ENCODE assay signal across 8 mouse cellular contexts in genomic region chr8:119960531-119961104, GRCm38 (mm10). TPM values are rescaled to one million over a fixed set of nuclear protein-coding genes. Genes with fewer than 3 reads are reported as not detected.
DNase-seq lines count a peak whose midpoint lies in the region; ATAC-seq lines count a peak whose summit lies in the region.

No protein-coding gene starts in this region.

- no peaks in the 10 kb centered on the region for H3K27me3 ChIP-seq in heart, embryonic 13.5 days (replicated peaks)

- 49% methylated on average over 5 of the region's 5 CpGs for WGBS in heart, embryonic 13.5 days

- H3K4me1 ChIP-seq in heart, embryonic 13.5 days: peaks cover 8% of the 10 kb centered on the region

- peaks cover 29% of the 10 kb centered on the region for H3K36me3 ChIP-seq in heart, embryonic 13.5 days

- no peak for ATAC-seq in heart, embryonic 13.5 days (ENCODE audit: extremely low read depth, insufficient number of reproducible peaks, low FRiP score, low TSS enrichment)

- no peak overlapping the region for H3K9ac ChIP-seq in heart, embryonic 13.5 days

- no peak overlapping the region for H3K4me3 ChIP-seq in heart, embryonic 13.5 days

- H3K27ac ChIP-seq in heart, embryonic 13.5 days (replicated peaks): 0 out of 2 replicates have a peak overlapping the region, but pooled peaks have one; percentile 12

- peak; percentile 53 for DNase-seq in layer of hippocampus, adult 11-12 months (ENCODE audit: low spot score)
- no peak for DNase-seq in layer of hippocampus, adult 9-10 months (ENCODE audit: low spot score)
- peak; percentile 81 to 87 for DNase-seq in cerebellum, postnatal 25 days
- DNase-seq in left cerebral cortex, postnatal 36 days (ENCODE audit: low spot score in 2 of 2): peak; percentile 55 to 64
- DNase-seq in right cerebral cortex, postnatal 36 days (ENCODE audit: low spot score in 2 of 2): peak; percentile 61
- no peak for DNase-seq in thymus, postnatal 25 days
- DNase-seq in kidney, postnatal 10 days: no peak

- no peaks in the 10 kb centered on the region for H3K9me3 ChIP-seq in heart, embryonic 13.5 days

- intact Hi-C loops in left cerebral cortex, postnatal 36 days (cut with DNase I): no loop called here

- no peak overlapping the region for H3K4me2 ChIP-seq in heart, embryonic 13.5 days

RNA-seq across cellular contexts. Expression of gene Crispld2, which starts 31.6 kb away (rescaled TPM):
- 3.9 and 4.1 TPM in 2 replicates for polyA plus RNA-seq in heart, embryonic 13.5 days (2015; fragmentation: Nextera tagmentation; extraction: Ambion mirVana)
- 1 to 10 TPM; 1.9 to 2.8 TPM for total RNA-seq in left cerebral cortex, postnatal 36 days (2021)

RNA-seq across cellular contexts. Expression of gene Gm20388, which starts 50.0 kb away (rescaled TPM):
- polyA plus RNA-seq in heart, embryonic 13.5 days (2015; fragmentation: Nextera tagmentation; extraction: Ambion mirVana): 1.8 TPM in 1 of 2 replicates, not detected in the other
- 10 to 100 TPM; 10.3 to 10.6 TPM for total RNA-seq in left cerebral cortex, postnatal 36 days (2021)

RNA-seq across cellular contexts. Expression of gene Usp10, which starts 50.5 kb away (rescaled TPM):
- polyA plus RNA-seq in heart, embryonic 13.5 days (2015; fragmentation: Nextera tagmentation; extraction: Ambion mirVana): 90.5 and 101 TPM in 2 replicates
- total RNA-seq in left cerebral cortex, postnatal 36 days (2021): 10 to 100 TPM; 80.6 to 96.0 TPM

Comparison
In these comparisons a context has a peak if more than half of its experiments do, and no peak if none do; other contexts are left out.
1. DNase-seq: peak in layer of hippocampus, adult 11-12 months (single experiment), cerebellum, postnatal 25 days (2 of 2), left cerebral cortex, postnatal 36 days (2 of 2) and right cerebral cortex, postnatal 36 days (2 of 2); none in layer of hippocampus, adult 9-10 months (single experiment), thymus, postnatal 25 days (single experiment) and kidney, postnatal 10 days (single experiment).